Mouse (Mus musculus): ENCODE measurements around the gene Lhx3. TPM values are rescaled to one million over a fixed set of nuclear protein-coding genes. Genes with fewer than 3 reads are reported as not detected.
A peak's percentile ranks its signal among the peaks of the same experiment; 100 is the strongest.

Lhx3 gene
- polyA plus RNA-seq, 1 experiment from 2014 or later = not detected

- H3K27me3 ChIP-seq (ENCODE audit: insufficient read depth, low read length) = no peaks in the 10 kb centered on the region
- H3K4me2 ChIP-seq (ENCODE audit: low read length) = no peak overlapping the region
- peak; percentile 17 for DNase-seq (ENCODE audit: low spot score)
- peaks cover 6% of the 10 kb centered on the region for H3K4me1 ChIP-seq (replicated peaks; ENCODE audit: insufficient read depth, low read length)
- H3K27ac ChIP-seq = no peak overlapping the region
- TF ChIP-seq CTCF (IDR thresholded peaks at IDR 0.05; ENCODE audit: low read depth) = no peak
- no peak for ATAC-seq (replicated peaks; ENCODE audit: low FRiP score, low read depth)
- no peaks in the 10 kb centered on the region for H3K36me3 ChIP-seq (ENCODE audit: insufficient read depth, low read length)
- WGBS = 33% methylated on average over 9 of the region's 9 CpGs
- H3K4me3 ChIP-seq (replicated peaks; ENCODE audit: low read depth, low read length) = no peak overlapping the region
- no peaks in the 10 kb centered on the region for H3K9me3 ChIP-seq (replicated peaks; ENCODE audit: low read length)
- no peak overlapping the region for H3K9ac ChIP-seq (ENCODE audit: low read depth, low read length)
Observed at GRCm38 (mm10) chr2:26240330-26240729, 32.2 kb upstream of the Lhx3 start.

GRCm38 (mm10) chr2:26237290-26237782 lies 29.2 kb upstream of the Lhx3 start, which contains the start of gene Qsox2:
Gene Qsox2 (minus strand): TSS chr2:26237525.
- Histone ChIP-seq H3K4me2 (ENCODE audit: low read length) (peak within 1 kb of the TSS; percentile 89), H3K9ac (ENCODE audit: low read depth, low read length) (peak within 1 kb of the TSS; percentile 73), H3K4me3 (replicated peaks; ENCODE audit: low read depth, low read length) (peak within 1 kb of the TSS; percentile 74), H3K9me3 (replicated peaks; ENCODE audit: low read length) (no peaks in the 10 kb centered on the region), H3K36me3 (ENCODE audit: insufficient read depth, low read length) (no peaks in the 10 kb centered on the region), H3K27ac (peak within 1 kb of the TSS; percentile 72), H3K27me3 (ENCODE audit: insufficient read depth, low read length) (no peaks in the 10 kb centered on the region), H3K4me1 (replicated peaks; ENCODE audit: insufficient read depth, low read length) (peaks cover 6% of the 10 kb centered on the region)
- DNase-seq (ENCODE audit: low spot score) (peak; percentile 98), ATAC-seq (replicated peaks; ENCODE audit: low FRiP score, low read depth) (peak; percentile 96)
- TF ChIP-seq CTCF (IDR thresholded peaks at IDR 0.05; ENCODE audit: low read depth) = no peak
- WGBS = 1% methylated on average over 34 of the region's 36 CpGs

- H3K27me3 ChIP-seq (ENCODE audit: insufficient read depth, low read length) = no peaks in the 10 kb centered on the region
- under 1% methylated on average over 45 of the region's 51 CpGs for WGBS
Observed at GRCm38 (mm10) chr2:26236681-26237289, 28.7 kb upstream of the Lhx3 start.

GRCm38 (mm10) chr2:26234771-26235170 lies 26.7 kb upstream of the Lhx3 start:
- 76% methylated on average over 2 of the region's 2 CpGs for WGBS
- no peak for TF ChIP-seq CTCF (IDR thresholded peaks at IDR 0.05; ENCODE audit: low read depth)
- DNase-seq (ENCODE audit: low spot score) (no peak), ATAC-seq (replicated peaks; ENCODE audit: low FRiP score, low read depth) (no peak)
- Histone ChIP-seq H3K36me3 (ENCODE audit: insufficient read depth, low read length) (no peaks in the 10 kb centered on the region), H3K4me1 (replicated peaks; ENCODE audit: insufficient read depth, low read length) (peaks cover 6% of the 10 kb centered on the region), H3K4me3 (replicated peaks; ENCODE audit: low read depth, low read length) (no peak overlapping the region), H3K27ac (no peak overlapping the region), H3K4me2 (ENCODE audit: low read length) (no peak overlapping the region), H3K9ac (ENCODE audit: low read depth, low read length) (no peak overlapping the region), H3K9me3 (replicated peaks; ENCODE audit: low read length) (no peaks in the 10 kb centered on the region), H3K27me3 (ENCODE audit: insufficient read depth, low read length) (no peaks in the 10 kb centered on the region)

More at GRCm38 (mm10) chr2:26236681-26237289, 28.7 kb upstream of the Lhx3 start:
- peak overlapping the region; percentile 74 for H3K4me3 ChIP-seq (replicated peaks; ENCODE audit: low read depth, low read length)
- no peak for TF ChIP-seq CTCF (IDR thresholded peaks at IDR 0.05; ENCODE audit: low read depth)
- H3K9me3 ChIP-seq (replicated peaks; ENCODE audit: low read length) = no peaks in the 10 kb centered on the region
- peak overlapping the region; percentile 72 for H3K27ac ChIP-seq
- DNase-seq (ENCODE audit: low spot score) (no peak), ATAC-seq (replicated peaks; ENCODE audit: low FRiP score, low read depth) (peak; percentile 41; the same call in 1 of the 2 replicates)
- H3K4me1 ChIP-seq (replicated peaks; ENCODE audit: insufficient read depth, low read length) = peaks cover 6% of the 10 kb centered on the region
- H3K9ac ChIP-seq (ENCODE audit: low read depth, low read length) = peak overlapping the region; percentile 73
- H3K4me2 ChIP-seq (ENCODE audit: low read length) = peak overlapping the region; percentile 89
- no peaks in the 10 kb centered on the region for H3K36me3 ChIP-seq (ENCODE audit: insufficient read depth, low read length)

GRCm38 (mm10) chr2:26234253-26234652 lies 26.2 kb upstream of the Lhx3 start:
- peaks cover 6% of the 10 kb centered on the region for H3K4me1 ChIP-seq (replicated peaks; ENCODE audit: insufficient read depth, low read length)
- DNase-seq (ENCODE audit: low spot score) (no peak), ATAC-seq (replicated peaks; ENCODE audit: low FRiP score, low read depth) (no peak)
- 83% methylated on average over 5 of the region's 5 CpGs for WGBS
- H3K27me3 ChIP-seq (ENCODE audit: insufficient read depth, low read length) = no peaks in the 10 kb centered on the region
- no peak overlapping the region for H3K9ac ChIP-seq (ENCODE audit: low read depth, low read length)
- H3K4me2 ChIP-seq (ENCODE audit: low read length) = no peak overlapping the region
- TF ChIP-seq CTCF (IDR thresholded peaks at IDR 0.05; ENCODE audit: low read depth) = no peak
- no peak overlapping the region for H3K4me3 ChIP-seq (replicated peaks; ENCODE audit: low read depth, low read length)
- no peaks in the 10 kb centered on the region for H3K9me3 ChIP-seq (replicated peaks; ENCODE audit: low read length)
- no peaks in the 10 kb centered on the region for H3K36me3 ChIP-seq (ENCODE audit: insufficient read depth, low read length)
- H3K27ac ChIP-seq = no peak overlapping the region

GRCm38 (mm10) chr2:26231366-26231765 lies 23.3 kb upstream of the Lhx3 start:
- peaks cover 2% of the 10 kb centered on the region for H3K4me1 ChIP-seq (replicated peaks; ENCODE audit: insufficient read depth, low read length)
- no peak overlapping the region for H3K27ac ChIP-seq
- ATAC-seq (replicated peaks; ENCODE audit: low FRiP score, low read depth) = no peak

More at GRCm38 (mm10) chr2:26231366-26231765, 23.3 kb upstream of the Lhx3 start:
- H3K4me2 ChIP-seq (ENCODE audit: low read length) = no peak overlapping the region
- H3K27me3 ChIP-seq (ENCODE audit: insufficient read depth, low read length) = no peaks in the 10 kb centered on the region
- no peak for DNase-seq (ENCODE audit: low spot score)
- no peaks in the 10 kb centered on the region for H3K9me3 ChIP-seq (replicated peaks; ENCODE audit: low read length)
- H3K9ac ChIP-seq (ENCODE audit: low read depth, low read length) = no peak overlapping the region
- H3K4me3 ChIP-seq (replicated peaks; ENCODE audit: low read depth, low read length) = no peak overlapping the region
- WGBS = 65% methylated on average over 3 of the region's 3 CpGs
- no peaks in the 10 kb centered on the region for H3K36me3 ChIP-seq (ENCODE audit: insufficient read depth, low read length)
- no peak for TF ChIP-seq CTCF (IDR thresholded peaks at IDR 0.05; ENCODE audit: low read depth)
